Mouse (Mus musculus) limb, embryonic 12.5 days (tissue): ENCODE measurements at regions not wholly inside any gene's neighbourhood (a gene's known extent, or its start where the extent isn't known, plus 50 kb on each side); places are given as distances from the start of the nearest gene placed in this dataset.

Experiments
- ATAC-seq: fragments of 200-750 bp; cut with Nextera tagmentation; 2 replicates; pipeline ENCODE4 v1.8.0; 2017; ENCODE audit warnings: low read depth, moderate TSS enrichment; ENCODE audit not compliant: insufficient number of reproducible peaks, insufficient read depth, low FRiP score, low TSS enrichment
- H3K27ac ChIP-seq: fragments of 300-500 bp; sonication (generic); 2 replicates; pipeline ENCODE4 v1.5.1; 2016; ENCODE audit warnings: mild to moderate bottlenecking, moderate library complexity
- H3K27me3 ChIP-seq: fragments of 300-500 bp; sonication (generic); 2 replicates; pipeline ENCODE4 v1.6.1; 2016; ENCODE audit warnings: mild to moderate bottlenecking, moderate library complexity
- H3K36me3 ChIP-seq: fragments of 300-500 bp; sonication (generic); 2 replicates; pipeline ENCODE4 v1.6.1; 2016; ENCODE audit warnings: mild to moderate bottlenecking, moderate library complexity
- H3K4me1 ChIP-seq: fragments of 300-500 bp; sonication (generic); replicated peaks from 2 replicates; pipeline ENCODE4 v1.6.1; 2016
- H3K4me2 ChIP-seq: fragments of 300-500 bp; sonication (generic); 2 replicates; pipeline ENCODE4 v1.6.1; 2016; ENCODE audit warnings: mild to moderate bottlenecking, moderate library complexity
- H3K4me3 ChIP-seq: fragments of 300-500 bp; sonication (generic); replicated peaks from 2 replicates; pipeline ENCODE4 v1.5.1; 2016; ENCODE audit warnings: mild to moderate bottlenecking
- H3K9ac ChIP-seq: fragments of 300-500 bp; sonication (generic); replicated peaks from 2 replicates; pipeline ENCODE4 v1.6.1; 2016; ENCODE audit warnings: mild to moderate bottlenecking, moderate library complexity
- H3K9me3 ChIP-seq: fragments of 300-500 bp; sonication (generic); 2 replicates; pipeline ENCODE4 v1.6.1; 2016; ENCODE audit warnings: mild to moderate bottlenecking, moderate library complexity
- WGBS: fragments of 180-500 bp; shearing (Covaris S2); methylation state at CpG from one replicate; pipeline ENCODE4 v1.1.7; 2016; 5-methylcytosine and 5-hydroxymethylcytosine counted together

GRCm38 (mm10) chr15:102839688-102840087 is 81.2 kb upstream of the Hoxc13 start:
- H3K4me2 ChIP-seq = no peak overlapping the region
- H3K4me1 ChIP-seq = no peaks in the 10 kb centered on the region
- no peak overlapping the region for H3K9ac ChIP-seq
- H3K9me3 ChIP-seq = no peaks in the 10 kb centered on the region
- no peak for ATAC-seq
- H3K27me3 ChIP-seq = peaks cover 19% of the 10 kb centered on the region; the same call in 1 of the 2 replicates
- no peaks in the 10 kb centered on the region for H3K36me3 ChIP-seq
- WGBS = 77% methylated on average over 5 of the region's 5 CpGs
- no peak overlapping the region for H3K27ac ChIP-seq
- H3K4me3 ChIP-seq = no peak overlapping the region

GRCm38 (mm10) chr15:102862374-102862773 is 58.5 kb upstream of the Hoxc13 start:
- no peak for ATAC-seq
- Histone ChIP-seq H3K27me3 (no peaks in the 10 kb centered on the region), H3K4me3 (no peak overlapping the region), H3K27ac (no peak overlapping the region), H3K36me3 (no peaks in the 10 kb centered on the region), H3K4me1 (no peaks in the 10 kb centered on the region), H3K4me2 (no peak overlapping the region), H3K9me3 (no peaks in the 10 kb centered on the region), H3K9ac (no peak overlapping the region)
- 70% methylated on average over 6 of the region's 6 CpGs for WGBS

- WGBS = 76% methylated on average over 3 of the region's 3 CpGs
- no peaks in the 10 kb centered on the region for H3K4me1 ChIP-seq
- H3K9ac ChIP-seq = no peak overlapping the region
- H3K4me2 ChIP-seq = no peak overlapping the region
- H3K27ac ChIP-seq = no peak overlapping the region
- H3K9me3 ChIP-seq = no peaks in the 10 kb centered on the region
- ATAC-seq = no peak
- H3K27me3 ChIP-seq = no peaks in the 10 kb centered on the region
- no peaks in the 10 kb centered on the region for H3K36me3 ChIP-seq
- H3K4me3 ChIP-seq = no peak overlapping the region
Observed at GRCm38 (mm10) chr15:102866788-102867187, 54.1 kb upstream of the Hoxc13 start.
